Mouse (Mus musculus): ENCODE data around the gene Fmnl2.
A peak's percentile ranks its signal among the peaks of the same experiment; 100 is the strongest.

The Fmnl2 gene

GRCm38 (mm10) chr2:52918094-52918493 is 60.4 kb downstream of the Fmnl2 start:
- no peak for DNase-seq

- DNase-seq: no peak
Measured at GRCm38 (mm10) chr2:52920701-52921435, 63.2 kb downstream of the Fmnl2 start.

- no peak for DNase-seq
Measured at GRCm38 (mm10) chr2:52925062-52925461, 67.4 kb downstream of the Fmnl2 start.

GRCm38 (mm10) chr2:52927381-52927780 is 69.7 kb downstream of the Fmnl2 start:
- no peak for DNase-seq

- DNase-seq: no peak
Measured at GRCm38 (mm10) chr2:52927858-52928301, 70.2 kb downstream of the Fmnl2 start.

- no peak for DNase-seq
Measured at GRCm38 (mm10) chr2:52928401-52928800, 70.7 kb downstream of the Fmnl2 start.

- peak; percentile 54 for DNase-seq
Measured at GRCm38 (mm10) chr2:52930106-52930868, 72.6 kb downstream of the Fmnl2 start.

GRCm38 (mm10) chr2:52931315-52931714 is 73.7 kb downstream of the Fmnl2 start:
- no peak for DNase-seq

GRCm38 (mm10) chr2:52935906-52936305 is 78.2 kb downstream of the Fmnl2 start:
- DNase-seq: no peak

- DNase-seq: no peak
Measured at GRCm38 (mm10) chr2:52938351-52939074, 80.9 kb downstream of the Fmnl2 start.

GRCm38 (mm10) chr2:52943644-52944423 is 86.2 kb downstream of the Fmnl2 start:
- no peak for DNase-seq

GRCm38 (mm10) chr2:52944594-52944993 is 86.9 kb downstream of the Fmnl2 start:
- DNase-seq: no peak

- no peak for DNase-seq
Measured at GRCm38 (mm10) chr2:52946074-52946473, 88.4 kb downstream of the Fmnl2 start.

GRCm38 (mm10) chr2:52946524-52947186 is 89.0 kb downstream of the Fmnl2 start:
- no peak for DNase-seq

GRCm38 (mm10) chr2:52948406-52948805 is 90.7 kb downstream of the Fmnl2 start:
- no peak for DNase-seq

- DNase-seq: no peak
Measured at GRCm38 (mm10) chr2:52949556-52949955, 91.9 kb downstream of the Fmnl2 start.

GRCm38 (mm10) chr2:52950226-52950625 is 92.6 kb downstream of the Fmnl2 start:
- no peak for DNase-seq

GRCm38 (mm10) chr2:52952202-52952730 is 94.6 kb downstream of the Fmnl2 start:
- no peak for DNase-seq

- no peak for DNase-seq
Measured at GRCm38 (mm10) chr2:52955090-52955489, 97.4 kb downstream of the Fmnl2 start.

GRCm38 (mm10) chr2:52955831-52956230 is 98.2 kb downstream of the Fmnl2 start:
- DNase-seq: no peak

- no peak for DNase-seq
Measured at GRCm38 (mm10) chr2:52957771-52958534, 100.3 kb downstream of the Fmnl2 start.
